Mouse (Mus musculus) E14TG2a.4 (cell line): ENCODE measurements at regions not wholly inside any gene's neighbourhood (a gene's known extent, or its start where the extent isn't known, plus 50 kb on each side); places are given as distances from the start of the nearest gene placed in this dataset.
A peak's percentile ranks its signal among the peaks of the same experiment; 100 is the strongest.

Source experiments
- CTCF ChIP-seq: conservative IDR thresholded peaks from 2 replicates; pipeline ENCODE4 v1.5.1; 2014; ENCODE audit warnings: low read length
- NANOG ChIP-seq: IDR thresholded peaks from 2 replicates; pipeline ENCODE4 v1.6.1; 2014; ENCODE audit warnings: borderline replicate concordance, low read length, mixed read lengths

DNA sequence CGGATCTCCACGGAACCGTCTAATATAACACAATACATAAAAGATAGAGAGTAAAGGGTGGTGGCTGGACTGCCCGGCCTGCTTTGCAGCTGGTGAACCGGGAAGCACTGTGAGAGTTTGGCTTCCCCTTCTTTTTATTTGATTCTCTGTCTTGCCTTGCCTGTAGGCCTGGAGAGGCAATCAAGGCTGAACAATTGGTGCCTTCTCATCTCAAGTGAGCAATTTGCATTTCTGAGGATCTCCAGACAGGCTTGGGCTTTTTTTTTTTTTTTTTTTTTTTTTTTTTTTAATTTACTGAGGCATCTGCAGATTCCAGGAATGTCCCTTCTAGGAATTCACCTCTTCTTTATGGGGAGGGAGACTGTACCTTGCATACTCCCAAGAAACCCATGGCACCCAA, 51.1 kb upstream of the Lhx8 start:
- TF ChIP-seq CTCF (no peak), NANOG (peak; percentile 94)
